Mouse (Mus musculus) adrenal gland, postnatal 4 days (tissue): ENCODE results near the gene Tnfrsf25. TPM values are rescaled to one million over a fixed set of nuclear protein-coding genes. Genes with fewer than 3 reads are reported as not detected.

Experiments used
- DNase-seq, 2 experiments: peaks; one replicate each; pipeline ENCODE4 v3.0.0; 2021 to 2022; ENCODE audit warnings: low spot score in 2 of 2, mixed read lengths in 2 of 2
- total RNA-seq, 2 experiments: library from RNA; stranded (reverse); gene quantifications; 2 replicates each; pipeline ENCODE4 v1.2.3; 2021

Gene Tnfrsf25
- total RNA-seq, 2 experiments from 2014 or later = 1.2 to 1.4 TPM

GRCm38 (mm10) chr4:152090191-152090590 lies 25.5 kb upstream of the Tnfrsf25 start:
- DNase-seq = no peak

GRCm38 (mm10) chr4:152092751-152093293 lies 22.9 kb upstream of the Tnfrsf25 start:
- no peak for DNase-seq

GRCm38 (mm10) chr4:152094233-152094632 lies 21.5 kb upstream of the Tnfrsf25 start:
- no peak for DNase-seq

GRCm38 (mm10) chr4:152095937-152096910 lies 19.5 kb upstream of the Tnfrsf25 start:
- DNase-seq = peak; percentile 55 to 71

- DNase-seq = no peak
Observed at GRCm38 (mm10) chr4:152096927-152097326, 18.8 kb upstream of the Tnfrsf25 start.

- no peak for DNase-seq
Observed at GRCm38 (mm10) chr4:152097911-152098799, 17.6 kb upstream of the Tnfrsf25 start.

GRCm38 (mm10) chr4:152100541-152100940 lies 15.2 kb upstream of the Tnfrsf25 start:
- DNase-seq = no peak

GRCm38 (mm10) chr4:152101081-152101653 lies 14.6 kb upstream of the Tnfrsf25 start:
- no peak for DNase-seq

- no peak for DNase-seq
Observed at GRCm38 (mm10) chr4:152101921-152102320, 13.8 kb upstream of the Tnfrsf25 start.

- DNase-seq = peak in 1 of 2 experiments; percentile 56
Observed at GRCm38 (mm10) chr4:152103025-152103424, 12.7 kb upstream of the Tnfrsf25 start.

GRCm38 (mm10) chr4:152106746-152107145 lies 9.0 kb upstream of the Tnfrsf25 start:
- DNase-seq = no peak

- no peak for DNase-seq
Observed at GRCm38 (mm10) chr4:152107493-152107892, 8.2 kb upstream of the Tnfrsf25 start.

- DNase-seq = peak in 1 of 2 experiments; percentile 62
Observed at GRCm38 (mm10) chr4:152107971-152108509, 7.7 kb upstream of the Tnfrsf25 start.

- DNase-seq = no peak
Observed at GRCm38 (mm10) chr4:152108673-152109072, 7.1 kb upstream of the Tnfrsf25 start.

- no peak for DNase-seq
Observed at GRCm38 (mm10) chr4:152109509-152109908, 6.2 kb upstream of the Tnfrsf25 start.

- no peak for DNase-seq
Observed at GRCm38 (mm10) chr4:152110689-152111088, 5.0 kb upstream of the Tnfrsf25 start.

GRCm38 (mm10) chr4:152112329-152112728 lies 3.4 kb upstream of the Tnfrsf25 start:
- DNase-seq = no peak

- DNase-seq = no peak
Observed at GRCm38 (mm10) chr4:152114080-152114479, 1.7 kb upstream of the Tnfrsf25 start.

- DNase-seq = no peak
Observed at GRCm38 (mm10) chr4:152117538-152117937, 1.8 kb downstream of the Tnfrsf25 start.

GRCm38 (mm10) chr4:152119396-152120292 lies 3.9 kb downstream of the Tnfrsf25 start:
- no peak for DNase-seq
